Mouse (Mus musculus): ENCODE results near the gene Mvb12b.

Gene Mvb12b

GRCm38 (mm10) chr2:33885264-33885651, 2.5 kb downstream of the Mvb12b start:
- peak; percentile 25 for DNase-seq (ENCODE audit: low read depth)

- DNase-seq (ENCODE audit: low read depth): peak; percentile 18
Measured at GRCm38 (mm10) chr2:33884623-33885263, 3.0 kb downstream of the Mvb12b start.

- DNase-seq (ENCODE audit: low read depth): no peak
Measured at GRCm38 (mm10) chr2:33879223-33879622, 8.5 kb downstream of the Mvb12b start.

- DNase-seq (ENCODE audit: low read depth): no peak
Measured at GRCm38 (mm10) chr2:33878437-33878836, 9.3 kb downstream of the Mvb12b start.

GRCm38 (mm10) chr2:33877663-33878360, 9.9 kb downstream of the Mvb12b start:
- DNase-seq (ENCODE audit: low read depth): no peak

- DNase-seq (ENCODE audit: low read depth): no peak
Measured at GRCm38 (mm10) chr2:33876529-33877290, 11.0 kb downstream of the Mvb12b start.

- DNase-seq (ENCODE audit: low read depth): no peak
Measured at GRCm38 (mm10) chr2:33875594-33875993, 12.2 kb downstream of the Mvb12b start.

GRCm38 (mm10) chr2:33874856-33875576, 12.7 kb downstream of the Mvb12b start:
- DNase-seq (ENCODE audit: low read depth): no peak

- DNase-seq (ENCODE audit: low read depth): no peak
Measured at GRCm38 (mm10) chr2:33874367-33874766, 13.4 kb downstream of the Mvb12b start.

GRCm38 (mm10) chr2:33873501-33873900, 14.2 kb downstream of the Mvb12b start:
- no peak for DNase-seq (ENCODE audit: low read depth)

- no peak for DNase-seq (ENCODE audit: low read depth)
Measured at GRCm38 (mm10) chr2:33872841-33873271, 14.9 kb downstream of the Mvb12b start.

- DNase-seq (ENCODE audit: low read depth): no peak
Measured at GRCm38 (mm10) chr2:33871181-33871520, 16.6 kb downstream of the Mvb12b start.

- DNase-seq (ENCODE audit: low read depth): no peak
Measured at GRCm38 (mm10) chr2:33870369-33871180, 17.2 kb downstream of the Mvb12b start.

- DNase-seq (ENCODE audit: low read depth): no peak
Measured at GRCm38 (mm10) chr2:33869689-33870343, 17.9 kb downstream of the Mvb12b start.

GRCm38 (mm10) chr2:33868996-33869688, 18.6 kb downstream of the Mvb12b start:
- DNase-seq (ENCODE audit: low read depth): no peak

- DNase-seq (ENCODE audit: low read depth): no peak
Measured at GRCm38 (mm10) chr2:33868322-33868721, 19.4 kb downstream of the Mvb12b start.

- no peak for DNase-seq (ENCODE audit: low read depth)
Measured at GRCm38 (mm10) chr2:33856746-33857145, 31.0 kb downstream of the Mvb12b start.

- DNase-seq (ENCODE audit: low read depth): peak; percentile 60
Measured at GRCm38 (mm10) chr2:33853011-33853976, 34.5 kb downstream of the Mvb12b start.

GRCm38 (mm10) chr2:33847196-33847834, 40.4 kb downstream of the Mvb12b start:
- peak; percentile 76 for DNase-seq (ENCODE audit: low read depth)

All from NIH3T3 (cell line).